Mouse (Mus musculus) subcutaneous adipose tissue, adult 2 months (tissue): ENCODE data around the gene Rpl28. TPM values are rescaled to one million over a fixed set of nuclear protein-coding genes. Genes with fewer than 3 reads are reported as not detected.

Experiments
- polyA plus RNA-seq: library from polyadenylated mRNA; depleted of rRNA; stranded (reverse); fragments of >200 nt; gene quantifications from 2 replicates; pipeline ENCODE4 v1.2.3, GENCODE M21; 2012; ENCODE audit warnings: low replicate concordance; rRNA removed

Rpl28 gene
- polyA plus RNA-seq, result 303 and 400 TPM in 2 replicates

GRCm38 (mm10) chr7:4792278-4793212 lies at the start of gene Rpl28:
Gene Rpl28, plus strand, starts transcription at chr7:4792874.

GRCm38 (mm10) chr7:4752821-4753570 lies 39.7 kb upstream of the Rpl28 start, which contains the start of gene Cox6b2:
Gene Cox6b2, minus strand, starts transcription at chr7:4753094.

GRCm38 (mm10) chr7:4771202-4771601 lies 21.5 kb upstream of the Rpl28 start, which contains the start of gene Fam71e2:
Gene Fam71e2, minus strand, starts transcription at chr7:4771302.

GRCm38 (mm10) chr7:4782759-4783158 lies 9.9 kb upstream of the Rpl28 start, which contains the start of the genes Il11 and Tmem190:
Gene Il11, minus strand, starts transcription at chr7:4782859.
Gene Tmem190, plus strand, starts transcription at chr7:4782937.

GRCm38 (mm10) chr7:4789436-4789935 lies 3.2 kb upstream of the Rpl28 start, which contains the start of gene Tmem238:
Gene Tmem238, minus strand, starts transcription at chr7:4789656.

GRCm38 (mm10) chr7:4812303-4813104 lies 19.8 kb downstream of the Rpl28 start, which contains the start of gene Ube2s:
Gene Ube2s, minus strand, starts transcription at chr7:4812590.

GRCm38 (mm10) chr7:4844245-4844916 lies 51.7 kb downstream of the Rpl28 start, which contains the start of gene Shisa7:
Gene Shisa7, minus strand, starts transcription at chr7:4844696.

Other genes with a start within 250 kb of the Rpl28 start
- 0.30 and 0.50 TPM in 2 replicates for gene Syt5, start 245.3 kb upstream of the Rpl28 start, polyA plus RNA-seq
- gene Ptprh, start 188.8 kb upstream of the Rpl28 start, polyA plus RNA-seq, result 0.59 TPM in 1 of 2 replicates, not detected in the other
- 9.6 and 15.2 TPM in 2 replicates for gene Tmem86b, start 161.5 kb upstream of the Rpl28 start, polyA plus RNA-seq
- 77.9 and 140 TPM in 2 replicates for gene Ppp6r1, start 133.9 kb upstream of the Rpl28 start, polyA plus RNA-seq
- 36.3 and 51.8 TPM in 2 replicates for gene Hspbp1, start 107.8 kb upstream of the Rpl28 start, polyA plus RNA-seq
- 2.8 and 14.9 TPM in 2 replicates for gene Brsk1, start 102.3 kb upstream of the Rpl28 start, polyA plus RNA-seq
- 1.5 and 1.7 TPM in 2 replicates for gene Tmem150b, start 67.6 kb upstream of the Rpl28 start, polyA plus RNA-seq
- gene Kmt5c, start 52.8 kb upstream of the Rpl28 start, polyA plus RNA-seq, result 69.5 and 121 TPM in 2 replicates
- 20.8 and 97.5 TPM in 2 replicates for gene Cox6b2, start 39.8 kb upstream of the Rpl28 start, polyA plus RNA-seq
- gene Fam71e2, start 21.6 kb upstream of the Rpl28 start, polyA plus RNA-seq, result not detected in 2 replicates
- gene Il11, start 10.0 kb upstream of the Rpl28 start, polyA plus RNA-seq, result 0.11 and 0.45 TPM in 2 replicates
- not detected in 2 replicates for gene Tmem190, start 9.9 kb upstream of the Rpl28 start, polyA plus RNA-seq
- gene Tmem238, start 3.2 kb upstream of the Rpl28 start, polyA plus RNA-seq, result 13.9 and 33.7 TPM in 2 replicates
- 249 and 346 TPM in 2 replicates for gene Ube2s, start 19.7 kb downstream of the Rpl28 start, polyA plus RNA-seq
- 0.04 and 0.87 TPM in 2 replicates for gene Shisa7, start 51.8 kb downstream of the Rpl28 start, polyA plus RNA-seq
- 22.3 and 43.4 TPM in 2 replicates for gene Isoc2b, start 77.4 kb downstream of the Rpl28 start, polyA plus RNA-seq
- gene Isoc2a, start 84.3 kb downstream of the Rpl28 start, polyA plus RNA-seq, result 43.3 and 99.8 TPM in 2 replicates
- gene Gm36210, start 113.6 kb downstream of the Rpl28 start, polyA plus RNA-seq, result 0.09 and 0.67 TPM in 2 replicates
- gene Zfp628, start 122.3 kb downstream of the Rpl28 start, polyA plus RNA-seq, result 8.7 and 16.0 TPM in 2 replicates
- gene Nat14, start 129.2 kb downstream of the Rpl28 start, polyA plus RNA-seq, result 3.0 and 16.9 TPM in 2 replicates
- gene Ssc5d, start 132.9 kb downstream of the Rpl28 start, polyA plus RNA-seq, result 17.4 and 38.7 TPM in 2 replicates
- gene Sbk2, start 171.5 kb downstream of the Rpl28 start, polyA plus RNA-seq, result 0.63 and 0.77 TPM in 2 replicates
- gene Sbk3, start 178.3 kb downstream of the Rpl28 start, polyA plus RNA-seq, result 0.08 and 0.10 TPM in 2 replicates
- 42.5 and 74.3 TPM in 2 replicates for gene Zfp579, start 203.3 kb downstream of the Rpl28 start, polyA plus RNA-seq
- 34.8 and 37.7 TPM in 2 replicates for gene Zfp524, start 221.5 kb downstream of the Rpl28 start, polyA plus RNA-seq
- 22.7 and 39.7 TPM in 2 replicates for gene Fiz1, start 221.8 kb downstream of the Rpl28 start, polyA plus RNA-seq
- gene Gm44973, start 222.6 kb downstream of the Rpl28 start, polyA plus RNA-seq, result 0.26 TPM in 1 of 2 replicates, not detected in the other
- gene Zfp865, start 227.5 kb downstream of the Rpl28 start, polyA plus RNA-seq, result 24.3 and 43.2 TPM in 2 replicates
- gene Ccdc106, start 227.7 kb downstream of the Rpl28 start, polyA plus RNA-seq, result 0.63 and 20.2 TPM in 2 replicates
- not detected in 2 replicates for gene 4632433K11Rik, start 241.2 kb downstream of the Rpl28 start, polyA plus RNA-seq
- gene Zfp784, start 245.6 kb downstream of the Rpl28 start, polyA plus RNA-seq, result 5.2 and 5.6 TPM in 2 replicates